Mouse (Mus musculus) neutrophil, adult 59 days (primary cell): ENCODE measurements around the gene Rorc. TPM values are rescaled to one million over a fixed set of nuclear protein-coding genes. Genes with fewer than 3 reads are reported as not detected.

Source experiments
- total RNA-seq, 2 experiments: library from RNA; stranded (reverse); gene quantifications; 1 replicate in 1 of 2; 2 replicates in 1 of 2; pipeline ENCODE4 v1.2.4; 2023

Gene Rorc
- under 1 TPM in 1 of 2 experiments, not detected in 1; 0.38 TPM for total RNA-seq

GRCm38 (mm10) chr3:94372641-94373040 is at the start of gene Rorc:
Rorc (plus strand) TSS chr3:94372794.

GRCm38 (mm10) chr3:94341959-94342422 is 30.6 kb upstream of the Rorc start, which contains the start of gene Them5:
Them5 (plus strand) TSS chr3:94342099.

GRCm38 (mm10) chr3:94362138-94362537 is 10.5 kb upstream of the Rorc start, which contains the start of gene C2cd4d:
C2cd4d (plus strand) TSS chr3:94362438.

GRCm38 (mm10) chr3:94398217-94398616 is 25.6 kb downstream of the Rorc start, which contains the start of gene Lingo4:
Lingo4 (plus strand) TSS chr3:94398517.

GRCm38 (mm10) chr3:94413031-94413679 is 40.6 kb downstream of the Rorc start, which contains the start of gene Tdrkh:
Tdrkh (plus strand) TSS chr3:94413273.

GRCm38 (mm10) chr3:94442951-94443596 is 70.5 kb downstream of the Rorc start, which contains the start of gene Mrpl9:
Mrpl9 (plus strand) TSS chr3:94443318.

GRCm38 (mm10) chr3:94443597-94443964 is 71.0 kb downstream of the Rorc start, which contains the start of gene Oaz3:
Oaz3 (minus strand) TSS chr3:94443915.

Other genes with a start within 250 kb of the Rorc start
- gene Gm10696, start 194.6 kb upstream of the Rorc start, total RNA-seq, result not detected
- gene Gm5286, start 176.1 kb upstream of the Rorc start, total RNA-seq, result not detected
- gene Gm4778, start 108.8 kb upstream of the Rorc start, total RNA-seq, result not detected
- 1 to 10 TPM in 1 of 2 experiments, under 1 TPM in 1; 0.82 to 1.5 TPM for gene Them4, start 62.7 kb upstream of the Rorc start, total RNA-seq
- gene Them5, start 30.7 kb upstream of the Rorc start, total RNA-seq, result not detected
- not detected for gene C2cd4d, start 10.4 kb upstream of the Rorc start, total RNA-seq
- gene Lingo4, start 25.7 kb downstream of the Rorc start, total RNA-seq, result under 1 TPM in 1 of 2 experiments, not detected in 1; 0.18 TPM
- gene Tdrkh, start 40.5 kb downstream of the Rorc start, total RNA-seq, result 1 to 10 TPM in 1 of 2 experiments, under 1 TPM in 1; 1.00 to 1.5 TPM
- gene Mrpl9, start 70.5 kb downstream of the Rorc start, total RNA-seq, result 10 to 100 TPM; 16.4 to 18.9 TPM
- not detected for gene Oaz3, start 71.1 kb downstream of the Rorc start, total RNA-seq
- gene Celf3, start 105.5 kb downstream of the Rorc start, total RNA-seq, result not detected
- gene Riiad1, start 107.5 kb downstream of the Rorc start, total RNA-seq, result 1 to 10 TPM in 1 of 2 experiments, under 1 TPM in 1; 0.82 to 1.1 TPM
- 10 to 100 TPM; 47.6 to 52.3 TPM for gene Snx27, start 209.9 kb downstream of the Rorc start, total RNA-seq